Mouse (Mus musculus) forebrain, embryonic 11.5 days (tissue): Measurements from ENCODE around the gene Mrs2. TPM values are rescaled to one million over a fixed set of nuclear protein-coding genes. Genes with fewer than 3 reads are reported as not detected.

Experiments used
- ATAC-seq: fragments of 200-750 bp; cut with Nextera tagmentation; replicated peaks from 2 replicates; pipeline ENCODE4 v1.8.0; 2017; ENCODE audit warnings: moderate TSS enrichment; ENCODE audit not compliant: low FRiP score
- DNase-seq: peaks from one replicate; pipeline ENCODE4 v3.0.0-alpha.2; 2017; ENCODE audit warnings: low spot score
- H3K27ac ChIP-seq: fragments of 300-500 bp; sonication (generic); 2 replicates; pipeline ENCODE4 v1.5.1; 2014; ENCODE audit warnings: low read depth, low read length
- H3K27me3 ChIP-seq: fragments of 300-500 bp; sonication (generic); 2 replicates; pipeline ENCODE4 v1.6.1; 2014; ENCODE audit warnings: mild to moderate bottlenecking, low read length, mixed read lengths; ENCODE audit not compliant: control insufficient read depth, insufficient read depth
- H3K36me3 ChIP-seq: fragments of 300-500 bp; sonication (generic); 2 replicates; pipeline ENCODE4 v1.6.1; 2014; ENCODE audit warnings: mild to moderate bottlenecking, low read length, moderate library complexity, mixed read lengths; ENCODE audit not compliant: control insufficient read depth, insufficient read depth
- H3K4me1 ChIP-seq: fragments of 300-500 bp; sonication (generic); replicated peaks from 2 replicates; pipeline ENCODE4 v1.6.1; 2014; ENCODE audit warnings: low read length, mixed read lengths; ENCODE audit not compliant: control insufficient read depth, insufficient read depth
- H3K4me2 ChIP-seq: fragments of 300-500 bp; sonication (generic); 2 replicates; pipeline ENCODE4 v1.6.1; 2014; ENCODE audit warnings: low read depth, mild to moderate bottlenecking, low read length, moderate library complexity, mixed read lengths; ENCODE audit not compliant: severe bottlenecking
- H3K4me3 ChIP-seq: fragments of 300-500 bp; sonication (generic); 2 replicates; pipeline ENCODE4 v1.5.1; 2014; ENCODE audit warnings: low read depth, low read length
- H3K9ac ChIP-seq: fragments of 300-500 bp; sonication (generic); 2 replicates; pipeline ENCODE4 v1.6.1; 2014; ENCODE audit warnings: low read length
- H3K9me3 ChIP-seq: fragments of 300-500 bp; sonication (generic); 2 replicates; pipeline ENCODE4 v1.6.1; 2016; ENCODE audit warnings: low read length, mixed read lengths; ENCODE audit not compliant: control insufficient read depth
- WGBS: fragments of 180-500 bp; shearing (Covaris S2); extraction: QIAGEN DNeasy Blood & Tissue Kit; methylation state at CpG from one replicate; pipeline ENCODE4 v1.1.7; 2014; 5-methylcytosine and 5-hydroxymethylcytosine counted together
- polyA plus RNA-seq: library from polyadenylated mRNA; unstranded; fragments of >200 nt; fragmentation: Nextera tagmentation; extraction: Ambion mirVana; gene quantifications from 2 replicates; pipeline ENCODE4 v1.2.1, GENCODE M21; 2014

Mrs2 gene
- polyA plus RNA-seq, 1 experiment from 2014 or later, result 25.9 TPM

- ATAC-seq, result no peak
- Histone ChIP-seq H3K36me3 (no peaks in the 10 kb centered on the region), H3K27me3 (no peaks in the 10 kb centered on the region; the same call in 1 of the 2 replicates), H3K4me1 (no peaks in the 10 kb centered on the region), H3K4me3 (peak overlapping the region; percentile 12; the same call in 1 of the 2 replicates), H3K9me3 (no peaks in the 10 kb centered on the region), H3K9ac (no peak overlapping the region), H3K27ac (no peak overlapping the region), H3K4me2 (peak overlapping the region; percentile 34)
- 48% methylated on average over 5 of the region's 5 CpGs for WGBS
- DNase-seq, result no peak
These were observed 54.4 kb downstream of the Mrs2 start for GRCm38 (mm10) chr13:24965846-24966201.

GRCm38 (mm10) chr13:24965130-24965845 is 54.9 kb downstream of the Mrs2 start:
- Histone ChIP-seq H3K4me1 (no peaks in the 10 kb centered on the region), H3K9ac (no peak overlapping the region), H3K4me3 (peak overlapping the region; percentile 12; the same call in 1 of the 2 replicates), H3K36me3 (no peaks in the 10 kb centered on the region), H3K27ac (no peak overlapping the region), H3K9me3 (no peaks in the 10 kb centered on the region), H3K27me3 (no peaks in the 10 kb centered on the region; the same call in 1 of the 2 replicates), H3K4me2 (peak overlapping the region; percentile 34)
- 21% methylated on average over 15 of the region's 15 CpGs for WGBS
- ATAC-seq (no peak), DNase-seq (no peak)

- H3K4me2 ChIP-seq, result no peak overlapping the region
- H3K9ac ChIP-seq, result no peak overlapping the region
- ATAC-seq (no peak), DNase-seq (no peak)
- H3K27me3 ChIP-seq, result no peaks in the 10 kb centered on the region; the same call in 1 of the 2 replicates
- H3K9me3 ChIP-seq, result no peaks in the 10 kb centered on the region
- no peaks in the 10 kb centered on the region for H3K36me3 ChIP-seq
- H3K4me1 ChIP-seq, result no peaks in the 10 kb centered on the region
- no peak overlapping the region for H3K4me3 ChIP-seq
- H3K27ac ChIP-seq, result no peak overlapping the region
- WGBS, result 85% methylated on average over 8 of the region's 8 CpGs
These were observed 58.1 kb downstream of the Mrs2 start for GRCm38 (mm10) chr13:24962119-24962518.

GRCm38 (mm10) chr13:24960084-24960483 is 60.1 kb downstream of the Mrs2 start:
- Histone ChIP-seq H3K36me3 (no peaks in the 10 kb centered on the region), H3K27ac (no peak overlapping the region), H3K4me3 (no peak overlapping the region), H3K4me1 (no peaks in the 10 kb centered on the region), H3K9me3 (no peaks in the 10 kb centered on the region), H3K9ac (no peak overlapping the region), H3K27me3 (no peaks in the 10 kb centered on the region), H3K4me2 (no peak overlapping the region)
- 89% methylated on average over 3 of the region's 3 CpGs for WGBS
- DNase-seq (no peak), ATAC-seq (no peak)

GRCm38 (mm10) chr13:24958671-24959070 is 61.5 kb downstream of the Mrs2 start:
- Histone ChIP-seq H3K9me3 (no peaks in the 10 kb centered on the region), H3K4me2 (no peak overlapping the region), H3K9ac (no peak overlapping the region), H3K4me3 (no peak overlapping the region), H3K27me3 (no peaks in the 10 kb centered on the region), H3K36me3 (no peaks in the 10 kb centered on the region), H3K27ac (no peak overlapping the region), H3K4me1 (no peaks in the 10 kb centered on the region)
- 91% methylated on average over 11 of the region's 11 CpGs for WGBS
- DNase-seq (no peak), ATAC-seq (no peak)

GRCm38 (mm10) chr13:24955500-24955899 is 64.7 kb downstream of the Mrs2 start:
- Histone ChIP-seq H3K27me3 (no peaks in the 10 kb centered on the region), H3K36me3 (no peaks in the 10 kb centered on the region), H3K4me3 (no peak overlapping the region), H3K4me2 (no peak overlapping the region), H3K4me1 (no peaks in the 10 kb centered on the region), H3K9ac (no peak overlapping the region), H3K9me3 (no peaks in the 10 kb centered on the region), H3K27ac (no peak overlapping the region)
- DNase-seq, result no peak
- WGBS, result 24% methylated on average over 10 of the region's 10 CpGs
- no peak for ATAC-seq

GRCm38 (mm10) chr13:24955091-24955490 is 65.1 kb downstream of the Mrs2 start:
- no peak for ATAC-seq
- Histone ChIP-seq H3K4me1 (no peaks in the 10 kb centered on the region), H3K27ac (no peak overlapping the region), H3K9ac (no peak overlapping the region), H3K27me3 (no peaks in the 10 kb centered on the region), H3K4me2 (no peak overlapping the region), H3K4me3 (no peak overlapping the region), H3K9me3 (no peaks in the 10 kb centered on the region), H3K36me3 (no peaks in the 10 kb centered on the region)
- DNase-seq, result no peak
- 53% methylated on average over 11 of the region's 11 CpGs for WGBS

GRCm38 (mm10) chr13:24952659-24953058 is 67.5 kb downstream of the Mrs2 start:
- DNase-seq (no peak), ATAC-seq (no peak)
- Histone ChIP-seq H3K4me1 (no peaks in the 10 kb centered on the region), H3K9ac (no peak overlapping the region), H3K36me3 (no peaks in the 10 kb centered on the region), H3K4me3 (no peak overlapping the region), H3K27ac (no peak overlapping the region), H3K4me2 (no peak overlapping the region), H3K9me3 (no peaks in the 10 kb centered on the region), H3K27me3 (no peaks in the 10 kb centered on the region)
- 87% methylated on average over 7 of the region's 7 CpGs for WGBS

- H3K27me3 ChIP-seq, result no peaks in the 10 kb centered on the region
- no peaks in the 10 kb centered on the region for H3K4me1 ChIP-seq
- no peak for ATAC-seq
- no peak for DNase-seq
- H3K4me2 ChIP-seq, result no peak overlapping the region
- H3K9ac ChIP-seq, result no peak overlapping the region
- WGBS, result 91% methylated on average over 6 of the region's 6 CpGs
- H3K36me3 ChIP-seq, result no peaks in the 10 kb centered on the region
- H3K9me3 ChIP-seq, result no peaks in the 10 kb centered on the region
- H3K27ac ChIP-seq, result no peak overlapping the region
- H3K4me3 ChIP-seq, result no peak overlapping the region
These were observed 71.3 kb downstream of the Mrs2 start for GRCm38 (mm10) chr13:24948870-24949269.
